Comparison of ENCODE assay signal across 8 mouse cellular contexts in genomic region chr17:24718938-24719337, GRCm38 (mm10). TPM values are rescaled to one million over a fixed set of nuclear protein-coding genes. Genes with fewer than 3 reads are reported as not detected.
DNase-seq lines count a peak whose midpoint lies in the region; ATAC-seq and TF ChIP-seq lines count a peak whose summit lies in the region.
"Not testable (repeated sequence)": the region's sequence is repeated elsewhere in the genome, so short reads cannot be mapped to it uniquely, and the experiment has no call there.

No protein-coding gene starts in this region.

- peak overlapping the region; percentile 67 for H3K4me2 ChIP-seq in forebrain, embryonic 15.5 days (replicated peaks)
- peak overlapping the region; percentile 44 for H3K4me2 ChIP-seq in kidney, embryonic 14.5 days (replicated peaks; ENCODE audit: low read depth, low read length)
- H3K4me2 ChIP-seq in liver, embryonic 11.5 days, result peak overlapping the region; percentile 80
- H3K4me2 ChIP-seq in neural tube, embryonic 15.5 days, result peak overlapping the region; percentile 60

- TF ChIP-seq CTCF in C2C12 (IDR thresholded peaks at IDR 0.05; ENCODE audit: control insufficient read depth, insufficient read depth, insufficient read length), result not testable (repeated sequence)

- H3K27me3 ChIP-seq in C2C12 (ENCODE audit: control insufficient read depth, insufficient read depth, insufficient read length); embryonic facial prominence, embryonic 10.5 days (replicated peaks; ENCODE audit: low read depth, poor library complexity, severe bottlenecking); forebrain, embryonic 15.5 days; hindbrain, embryonic 10.5 days (ENCODE audit: insufficient read depth, poor library complexity, severe bottlenecking); kidney, embryonic 14.5 days (ENCODE audit: control insufficient read depth, insufficient read depth, low read length); liver, embryonic 11.5 days (replicated peaks; ENCODE audit: control insufficient read depth, insufficient read depth, low read length); midbrain, embryonic 10.5 days (ENCODE audit: low read depth, poor library complexity, severe bottlenecking); neural tube, embryonic 15.5 days (replicated peaks): not testable (repeated sequence)

- H3K27ac ChIP-seq in embryonic facial prominence, embryonic 10.5 days (replicated peaks), result peak overlapping the region; percentile 94
- not testable (repeated sequence) for H3K27ac ChIP-seq in forebrain, embryonic 15.5 days (replicated peaks); kidney, embryonic 14.5 days (ENCODE audit: low read depth, low read length)
- H3K27ac ChIP-seq in hindbrain, embryonic 10.5 days, result peak overlapping the region; percentile 94
- H3K27ac ChIP-seq in liver, embryonic 11.5 days (ENCODE audit: low read depth, low read length), result peak overlapping the region; percentile 38; the same call in 1 of the 2 replicates
- peak overlapping the region; percentile 94 for H3K27ac ChIP-seq in midbrain, embryonic 10.5 days (replicated peaks)
- H3K27ac ChIP-seq in neural tube, embryonic 15.5 days (replicated peaks), result 0 out of 2 replicates have a peak overlapping the region, but pooled peaks have one; percentile 87

- WGBS in embryonic facial prominence, embryonic 10.5 days, result 62% methylated on average over 5 of the region's 5 CpGs
- WGBS in forebrain, embryonic 15.5 days, result 73% methylated on average over 5 of the region's 5 CpGs
- 65% methylated on average over 5 of the region's 5 CpGs for WGBS in hindbrain, embryonic 10.5 days
- 66% methylated on average over 5 of the region's 5 CpGs for WGBS in kidney, embryonic 14.5 days
- 40% methylated on average over 5 of the region's 5 CpGs for WGBS in liver, embryonic 11.5 days
- 67% methylated on average over 5 of the region's 5 CpGs for WGBS in midbrain, embryonic 10.5 days
- WGBS in neural tube, embryonic 15.5 days, result 63% methylated on average over 5 of the region's 5 CpGs

- ATAC-seq in forebrain, embryonic 15.5 days (replicated peaks); kidney, embryonic 14.5 days (ENCODE audit: low FRiP score, low TSS enrichment); liver, embryonic 11.5 days (replicated peaks; ENCODE audit: low FRiP score); neural tube, embryonic 15.5 days (ENCODE audit: low FRiP score): not testable (repeated sequence)

- peaks cover 63% of the 10 kb centered on the region for H3K79me2 ChIP-seq in C2C12 (ENCODE audit: control insufficient read depth, insufficient read depth)

- H3K36me3 ChIP-seq in C2C12 (ENCODE audit: control insufficient read depth, insufficient read depth), result peaks cover 31% of the 10 kb centered on the region
- peaks cover 60% of the 10 kb centered on the region for H3K36me3 ChIP-seq in embryonic facial prominence, embryonic 10.5 days (replicated peaks)
- peaks cover 18% of the 10 kb centered on the region for H3K36me3 ChIP-seq in forebrain, embryonic 15.5 days
- H3K36me3 ChIP-seq in hindbrain, embryonic 10.5 days, result peaks cover 56% of the 10 kb centered on the region
- peaks cover 30% of the 10 kb centered on the region for H3K36me3 ChIP-seq in kidney, embryonic 14.5 days (ENCODE audit: control insufficient read depth, insufficient read depth, low read length)
- peaks cover 17% of the 10 kb centered on the region for H3K36me3 ChIP-seq in liver, embryonic 11.5 days (ENCODE audit: control insufficient read depth, insufficient read depth, low read length)
- H3K36me3 ChIP-seq in midbrain, embryonic 10.5 days, result peaks cover 52% of the 10 kb centered on the region
- peaks cover 23% of the 10 kb centered on the region for H3K36me3 ChIP-seq in neural tube, embryonic 15.5 days

- peak overlapping the region; percentile 95 for H3K9ac ChIP-seq in forebrain, embryonic 15.5 days (replicated peaks)
- peak overlapping the region; percentile 93; the same call in 1 of the 2 replicates for H3K9ac ChIP-seq in kidney, embryonic 14.5 days (ENCODE audit: low read depth, low read length)
- H3K9ac ChIP-seq in liver, embryonic 11.5 days (ENCODE audit: low read depth, low read length), result peak overlapping the region; percentile 96
- peak overlapping the region; percentile 86 for H3K9ac ChIP-seq in neural tube, embryonic 15.5 days (replicated peaks)

- H3K79me3 ChIP-seq in C2C12 (ENCODE audit: low read depth), result peaks cover 23% of the 10 kb centered on the region

- H3ac ChIP-seq in C2C12 (ENCODE audit: control insufficient read depth, insufficient read length, low read depth), result peak overlapping the region; percentile 8

- H3K4me3 ChIP-seq in C2C12 (ENCODE audit: insufficient read depth, poor library complexity, severe bottlenecking), result peak overlapping the region; percentile 68
- H3K4me3 ChIP-seq in embryonic facial prominence, embryonic 10.5 days, result peak overlapping the region; percentile 90
- peak overlapping the region; percentile 88 for H3K4me3 ChIP-seq in forebrain, embryonic 15.5 days
- H3K4me3 ChIP-seq in hindbrain, embryonic 10.5 days, result peak overlapping the region; percentile 82
- H3K4me3 ChIP-seq in kidney, embryonic 14.5 days (ENCODE audit: low read length), result peak overlapping the region; percentile 90
- peak overlapping the region; percentile 81 for H3K4me3 ChIP-seq in liver, embryonic 11.5 days (ENCODE audit: low read depth, low read length)
- H3K4me3 ChIP-seq in midbrain, embryonic 10.5 days, result peak overlapping the region; percentile 77
- H3K4me3 ChIP-seq in neural tube, embryonic 15.5 days (replicated peaks), result peak overlapping the region; percentile 82

- peaks cover 35% of the 10 kb centered on the region for H3K4me1 ChIP-seq in embryonic facial prominence, embryonic 10.5 days
- peaks cover 40% of the 10 kb centered on the region for H3K4me1 ChIP-seq in forebrain, embryonic 15.5 days
- peaks cover 40% of the 10 kb centered on the region for H3K4me1 ChIP-seq in hindbrain, embryonic 10.5 days (replicated peaks)
- H3K4me1 ChIP-seq in kidney, embryonic 14.5 days (ENCODE audit: control insufficient read depth, insufficient read depth, low read length), result not testable (repeated sequence)
- peaks cover 18% of the 10 kb centered on the region for H3K4me1 ChIP-seq in liver, embryonic 11.5 days (replicated peaks; ENCODE audit: control insufficient read depth, insufficient read depth, low read length)
- peaks cover 52% of the 10 kb centered on the region for H3K4me1 ChIP-seq in midbrain, embryonic 10.5 days
- H3K4me1 ChIP-seq in neural tube, embryonic 15.5 days, result peaks cover 35% of the 10 kb centered on the region

- not testable (repeated sequence) for H3K9me3 ChIP-seq in embryonic facial prominence, embryonic 10.5 days; forebrain, embryonic 15.5 days; hindbrain, embryonic 10.5 days; kidney, embryonic 14.5 days (ENCODE audit: control insufficient read depth, low read length); liver, embryonic 11.5 days (ENCODE audit: control insufficient read depth, low read length); midbrain, embryonic 10.5 days (replicated peaks); neural tube, embryonic 15.5 days (replicated peaks)

- DNase-seq in embryonic facial prominence, embryonic 10.5 days (ENCODE audit: low spot score); hindbrain, embryonic 10.5 days (ENCODE audit: low spot score); liver, embryonic 11.5 days (ENCODE audit: low spot score); midbrain, embryonic 10.5 days (ENCODE audit: low spot score): not testable (repeated sequence)

RNA-seq across cellular contexts. Expression of gene Rps2, which starts 1.0 kb away (rescaled TPM):
- 381 TPM for polyA plus RNA-seq in C2C12 (2012; fragmentation: generic; extraction: Trizol)
- polyA plus RNA-seq in embryonic facial prominence, embryonic 10.5 days (2016; fragmentation: Nextera tagmentation; extraction: Ambion mirVana), result 1,693 and 1,819 TPM in 2 replicates
- polyA plus RNA-seq in forebrain, embryonic 15.5 days (2015; fragmentation: Nextera tagmentation; extraction: Ambion mirVana), result 816 and 846 TPM in 2 replicates
- 1,403 and 1,781 TPM in 2 replicates for polyA plus RNA-seq in hindbrain, embryonic 10.5 days (2016; fragmentation: Nextera tagmentation; extraction: Ambion mirVana)
- polyA plus RNA-seq in kidney, embryonic 14.5 days (2014; fragmentation: Nextera tagmentation; extraction: Ambion mirVana), result 1,741 and 1,827 TPM in 2 replicates
- polyA plus RNA-seq in liver, embryonic 11.5 days (2014; fragmentation: Nextera tagmentation; extraction: Ambion mirVana), result 2,083 and 2,225 TPM in 2 replicates
- 1,457 and 1,841 TPM in 2 replicates for polyA plus RNA-seq in midbrain, embryonic 10.5 days (2016; fragmentation: Nextera tagmentation; extraction: Ambion mirVana)
- 729 and 914 TPM in 2 replicates for polyA plus RNA-seq in neural tube, embryonic 15.5 days (2015; fragmentation: Nextera tagmentation; extraction: Ambion mirVana)

RNA-seq across cellular contexts. Expression of gene Rnf151, which starts 1.1 kb away (rescaled TPM):
- 1.8 TPM for polyA plus RNA-seq in C2C12 (2012; fragmentation: generic; extraction: Trizol)
- 0.13 and 0.29 TPM in 2 replicates for polyA plus RNA-seq in embryonic facial prominence, embryonic 10.5 days (2016; fragmentation: Nextera tagmentation; extraction: Ambion mirVana)
- not detected in 2 replicates for polyA plus RNA-seq in forebrain, embryonic 15.5 days (2015; fragmentation: Nextera tagmentation; extraction: Ambion mirVana)
- 0.22 TPM in 2 replicates for polyA plus RNA-seq in hindbrain, embryonic 10.5 days (2016; fragmentation: Nextera tagmentation; extraction: Ambion mirVana)
- polyA plus RNA-seq in kidney, embryonic 14.5 days (2014; fragmentation: Nextera tagmentation; extraction: Ambion mirVana), result 0.62 TPM in 1 of 2 replicates, not detected in the other
- polyA plus RNA-seq in liver, embryonic 11.5 days (2014; fragmentation: Nextera tagmentation; extraction: Ambion mirVana), result 0.25 and 0.27 TPM in 2 replicates
- polyA plus RNA-seq in midbrain, embryonic 10.5 days (2016; fragmentation: Nextera tagmentation; extraction: Ambion mirVana), result 0.26 and 0.51 TPM in 2 replicates
- 0.15 TPM in 1 of 2 replicates, not detected in the other for polyA plus RNA-seq in neural tube, embryonic 15.5 days (2015; fragmentation: Nextera tagmentation; extraction: Ambion mirVana)

RNA-seq across cellular contexts. Expression of gene Ndufb10, which starts 5.3 kb away (rescaled TPM):
- 343 TPM for polyA plus RNA-seq in C2C12 (2012; fragmentation: generic; extraction: Trizol)
- 193 and 199 TPM in 2 replicates for polyA plus RNA-seq in embryonic facial prominence, embryonic 10.5 days (2016; fragmentation: Nextera tagmentation; extraction: Ambion mirVana)
- 249 and 261 TPM in 2 replicates for polyA plus RNA-seq in forebrain, embryonic 15.5 days (2015; fragmentation: Nextera tagmentation; extraction: Ambion mirVana)
- 212 and 240 TPM in 2 replicates for polyA plus RNA-seq in hindbrain, embryonic 10.5 days (2016; fragmentation: Nextera tagmentation; extraction: Ambion mirVana)
- polyA plus RNA-seq in kidney, embryonic 14.5 days (2014; fragmentation: Nextera tagmentation; extraction: Ambion mirVana), result 225 and 229 TPM in 2 replicates
- 301 and 321 TPM in 2 replicates for polyA plus RNA-seq in liver, embryonic 11.5 days (2014; fragmentation: Nextera tagmentation; extraction: Ambion mirVana)
- polyA plus RNA-seq in midbrain, embryonic 10.5 days (2016; fragmentation: Nextera tagmentation; extraction: Ambion mirVana), result 206 and 214 TPM in 2 replicates
- 302 and 304 TPM in 2 replicates for polyA plus RNA-seq in neural tube, embryonic 15.5 days (2015; fragmentation: Nextera tagmentation; extraction: Ambion mirVana)

RNA-seq across cellular contexts. Expression of gene Rpl3l, which starts 8.7 kb away (rescaled TPM):
- 0.06 TPM for polyA plus RNA-seq in C2C12 (2012; fragmentation: generic; extraction: Trizol)
- not detected in 2 replicates for polyA plus RNA-seq in embryonic facial prominence, embryonic 10.5 days (2016; fragmentation: Nextera tagmentation; extraction: Ambion mirVana)
- not detected in 2 replicates for polyA plus RNA-seq in forebrain, embryonic 15.5 days (2015; fragmentation: Nextera tagmentation; extraction: Ambion mirVana)
- polyA plus RNA-seq in hindbrain, embryonic 10.5 days (2016; fragmentation: Nextera tagmentation; extraction: Ambion mirVana), result not detected in 2 replicates
- polyA plus RNA-seq in kidney, embryonic 14.5 days (2014; fragmentation: Nextera tagmentation; extraction: Ambion mirVana), result not detected in 2 replicates
- not detected in 2 replicates for polyA plus RNA-seq in liver, embryonic 11.5 days (2014; fragmentation: Nextera tagmentation; extraction: Ambion mirVana)
- not detected in 2 replicates for polyA plus RNA-seq in midbrain, embryonic 10.5 days (2016; fragmentation: Nextera tagmentation; extraction: Ambion mirVana)
- polyA plus RNA-seq in neural tube, embryonic 15.5 days (2015; fragmentation: Nextera tagmentation; extraction: Ambion mirVana), result 0.10 and 0.19 TPM in 2 replicates

RNA-seq across cellular contexts. Expression of gene Tbl3, which starts 11.5 kb away (rescaled TPM):
- polyA plus RNA-seq in C2C12 (2012; fragmentation: generic; extraction: Trizol), result 83.8 TPM
- 152 and 162 TPM in 2 replicates for polyA plus RNA-seq in embryonic facial prominence, embryonic 10.5 days (2016; fragmentation: Nextera tagmentation; extraction: Ambion mirVana)
- 79.5 and 83.9 TPM in 2 replicates for polyA plus RNA-seq in forebrain, embryonic 15.5 days (2015; fragmentation: Nextera tagmentation; extraction: Ambion mirVana)
- 133 and 140 TPM in 2 replicates for polyA plus RNA-seq in hindbrain, embryonic 10.5 days (2016; fragmentation: Nextera tagmentation; extraction: Ambion mirVana)
- polyA plus RNA-seq in kidney, embryonic 14.5 days (2014; fragmentation: Nextera tagmentation; extraction: Ambion mirVana), result 64.8 and 105 TPM in 2 replicates
- 102 and 109 TPM in 2 replicates for polyA plus RNA-seq in liver, embryonic 11.5 days (2014; fragmentation: Nextera tagmentation; extraction: Ambion mirVana)
- polyA plus RNA-seq in midbrain, embryonic 10.5 days (2016; fragmentation: Nextera tagmentation; extraction: Ambion mirVana), result 141 and 144 TPM in 2 replicates
- polyA plus RNA-seq in neural tube, embryonic 15.5 days (2015; fragmentation: Nextera tagmentation; extraction: Ambion mirVana), result 55.6 and 66.5 TPM in 2 replicates
